Mouse (Mus musculus) frontal cortex, postnatal 10 days (tissue): Measurements from ENCODE around the gene Adamtsl1.

Source experiments
- DNase-seq, 2 experiments: peaks; one replicate each; pipeline ENCODE4 v3.0.0; 2022; ENCODE audit warnings: low spot score in 2 of 2, mixed read lengths in 1 of 2

Adamtsl1 gene

GRCm38 (mm10) chr4:86045448-86045847, 531.5 kb downstream of the Adamtsl1 start:
- DNase-seq, result no peak

- DNase-seq, result no peak
Measured at GRCm38 (mm10) chr4:86045876-86046275, 531.9 kb downstream of the Adamtsl1 start.

GRCm38 (mm10) chr4:86046881-86047280, 532.9 kb downstream of the Adamtsl1 start:
- DNase-seq, result no peak

GRCm38 (mm10) chr4:86053487-86054237, 539.7 kb downstream of the Adamtsl1 start:
- DNase-seq, result peak; percentile 14 to 30

GRCm38 (mm10) chr4:86060614-86061013, 546.6 kb downstream of the Adamtsl1 start:
- no peak for DNase-seq

- DNase-seq, result no peak
Measured at GRCm38 (mm10) chr4:86068376-86068775, 554.4 kb downstream of the Adamtsl1 start.

- DNase-seq, result no peak
Measured at GRCm38 (mm10) chr4:86068875-86069718, 555.1 kb downstream of the Adamtsl1 start.

- no peak for DNase-seq
Measured at GRCm38 (mm10) chr4:86074871-86075270, 560.9 kb downstream of the Adamtsl1 start.

- DNase-seq, result no peak
Measured at GRCm38 (mm10) chr4:86077355-86077754, 563.4 kb downstream of the Adamtsl1 start.

- no peak for DNase-seq
Measured at GRCm38 (mm10) chr4:86077854-86078253, 563.9 kb downstream of the Adamtsl1 start.

GRCm38 (mm10) chr4:86087508-86087907, 573.5 kb downstream of the Adamtsl1 start:
- DNase-seq, result no peak

GRCm38 (mm10) chr4:86103207-86103606, 589.2 kb downstream of the Adamtsl1 start:
- DNase-seq, result no peak

GRCm38 (mm10) chr4:86108325-86108724, 594.4 kb downstream of the Adamtsl1 start:
- no peak for DNase-seq

- DNase-seq, result no peak
Measured at GRCm38 (mm10) chr4:86119067-86119466, 605.1 kb downstream of the Adamtsl1 start.

GRCm38 (mm10) chr4:86122431-86122830, 608.5 kb downstream of the Adamtsl1 start:
- DNase-seq, result no peak

GRCm38 (mm10) chr4:86124374-86124773, 610.4 kb downstream of the Adamtsl1 start:
- peak; percentile 15 to 37 for DNase-seq

GRCm38 (mm10) chr4:86126636-86127035, 612.7 kb downstream of the Adamtsl1 start:
- DNase-seq, result no peak

- DNase-seq, result no peak
Measured at GRCm38 (mm10) chr4:86158551-86158950, 644.6 kb downstream of the Adamtsl1 start.

- no peak for DNase-seq
Measured at GRCm38 (mm10) chr4:86159362-86159761, 645.4 kb downstream of the Adamtsl1 start.

GRCm38 (mm10) chr4:86170763-86171162, 656.8 kb downstream of the Adamtsl1 start:
- no peak for DNase-seq

GRCm38 (mm10) chr4:86171461-86171860, 657.5 kb downstream of the Adamtsl1 start:
- no peak for DNase-seq

- DNase-seq, result no peak
Measured at GRCm38 (mm10) chr4:86177471-86177870, 663.5 kb downstream of the Adamtsl1 start.

- no peak for DNase-seq
Measured at GRCm38 (mm10) chr4:86178116-86178515, 664.1 kb downstream of the Adamtsl1 start.
